Comparison of ENCODE assay signal across 8 mouse cellular contexts in the genomic region with DNA sequence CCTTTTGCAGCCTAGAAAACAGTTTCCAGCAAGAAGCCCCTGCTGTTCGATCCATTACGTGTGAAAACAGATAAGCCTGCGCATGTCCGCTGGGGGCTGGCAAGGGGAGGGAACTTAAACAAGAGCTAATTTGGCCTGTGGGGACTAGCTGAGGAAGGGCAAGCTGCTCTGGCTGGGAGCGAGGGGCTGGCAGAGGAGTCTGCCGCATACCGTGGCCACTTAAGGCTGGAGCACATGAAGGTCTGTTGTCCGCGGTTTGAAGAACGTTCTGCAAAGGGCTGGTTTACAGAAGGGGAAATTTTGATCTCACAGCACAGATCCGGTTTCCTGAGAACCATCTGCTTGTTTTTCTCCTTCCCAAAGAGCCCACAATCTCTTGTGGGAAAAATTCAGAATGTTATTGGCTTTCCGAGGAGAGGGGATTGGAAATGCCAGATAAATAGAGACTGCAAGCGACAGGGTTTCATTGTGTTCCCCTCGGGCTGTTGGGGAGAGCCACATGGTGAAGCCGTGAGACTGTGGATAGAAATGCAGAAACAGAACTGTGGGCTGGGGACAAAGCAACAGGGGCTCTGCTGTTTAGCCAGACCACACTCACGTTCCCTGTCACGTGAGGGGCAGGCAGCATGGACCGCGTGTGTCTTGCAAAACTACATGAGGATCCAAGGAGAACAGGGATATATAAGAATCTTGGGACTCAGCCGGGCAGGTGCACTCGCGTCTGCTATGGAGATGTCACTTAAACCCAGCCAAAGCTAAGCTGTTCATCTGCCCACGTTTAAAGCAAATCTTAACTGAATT. TPM values are rescaled to one million over a fixed set of nuclear protein-coding genes. Genes with fewer than 3 reads are reported as not detected.
A peak's percentile ranks its signal among the peaks of the same experiment; 100 is the strongest.
DNase-seq lines count a peak whose midpoint lies in the region; ATAC-seq and TF ChIP-seq lines count a peak whose summit lies in the region.

No protein-coding gene starts in this region.

- no peak for TF ChIP-seq CTCF in lung, adult 2 months (IDR thresholded peaks at IDR 0.05; ENCODE audit: insufficient read depth, low read length)

- WGBS in lung, adult 2 months, result 24% methylated on average over 23 of the region's 23 CpGs
- WGBS in embryonic facial prominence, embryonic 15.5 days, result 11% methylated on average over 23 of the region's 23 CpGs
- 29% methylated on average over 23 of the region's 23 CpGs for WGBS in hindbrain, embryonic 11.5 days
- WGBS in limb, embryonic 10.5 days, result 34% methylated on average over 23 of the region's 23 CpGs
- 32% methylated on average over 23 of the region's 23 CpGs for WGBS in neural tube, embryonic 12.5 days

- no peaks in the 10 kb centered on the region; the same call in 1 of the 2 replicates for H3K27me3 ChIP-seq in embryonic facial prominence, embryonic 15.5 days
- H3K27me3 ChIP-seq in hindbrain, embryonic 11.5 days (ENCODE audit: control insufficient read depth, insufficient read depth, low read length), result no peaks in the 10 kb centered on the region
- H3K27me3 ChIP-seq in limb, embryonic 10.5 days (ENCODE audit: low read depth, poor library complexity, severe bottlenecking), result 0 out of 2 replicates have a peak, but pooled peaks cover 7% of the 10 kb centered on the region
- no peaks in the 10 kb centered on the region for H3K27me3 ChIP-seq in neural tube, embryonic 12.5 days (replicated peaks)

- no peak for TF ChIP-seq POLR2A in lung, adult 2 months (IDR thresholded peaks at IDR 0.05; ENCODE audit: borderline replicate concordance, extremely low read depth, low read depth, low read length)

- H3K9me3 ChIP-seq in embryonic facial prominence, embryonic 15.5 days (replicated peaks), result no peaks in the 10 kb centered on the region
- H3K9me3 ChIP-seq in hindbrain, embryonic 11.5 days (ENCODE audit: control insufficient read depth, low read length), result no peaks in the 10 kb centered on the region
- no peaks in the 10 kb centered on the region for H3K9me3 ChIP-seq in limb, embryonic 10.5 days (replicated peaks)
- H3K9me3 ChIP-seq in neural tube, embryonic 12.5 days, result no peaks in the 10 kb centered on the region

- no peak overlapping the region for H3K4me3 ChIP-seq in lung, adult 2 months (replicated peaks; ENCODE audit: extremely low read depth, low read depth, low read length)
- peak overlapping the region; percentile 22; the same call in 1 of the 2 replicates for H3K4me3 ChIP-seq in embryonic facial prominence, embryonic 15.5 days (replicated peaks)
- H3K4me3 ChIP-seq in hindbrain, embryonic 11.5 days (ENCODE audit: low read depth, low read length), result no peak overlapping the region
- H3K4me3 ChIP-seq in limb, embryonic 10.5 days, result peak overlapping the region; percentile 18; the same call in 1 of the 2 replicates
- no peak overlapping the region for H3K4me3 ChIP-seq in neural tube, embryonic 12.5 days

- peak; percentile 41 for DNase-seq in lung, postnatal 10 days
- DNase-seq in lung, adult 2 months, result no peak
- peak; percentile 44 for DNase-seq in hindbrain, embryonic 11.5 days (ENCODE audit: low spot score)
- DNase-seq in limb, embryonic 10.5 days (ENCODE audit: low spot score), result peak; percentile 50
- no peak for DNase-seq in ovary, adult 18-20 months (ENCODE audit: low spot score)
- no peak for DNase-seq in adrenal gland, adult 2 months

- peak; percentile 31; the same call in 1 of the 2 replicates for ATAC-seq in embryonic facial prominence, embryonic 15.5 days (ENCODE audit: insufficient number of reproducible peaks, low FRiP score, low TSS enrichment, low read depth)
- no peak for ATAC-seq in hindbrain, embryonic 11.5 days (ENCODE audit: low FRiP score)
- ATAC-seq in neural tube, embryonic 12.5 days (ENCODE audit: low FRiP score, low read depth), result 0 out of 2 replicates have a peak, but pooled peaks have one; percentile 33

- H3K36me3 ChIP-seq in embryonic facial prominence, embryonic 15.5 days, result no peaks in the 10 kb centered on the region
- no peaks in the 10 kb centered on the region for H3K36me3 ChIP-seq in hindbrain, embryonic 11.5 days (ENCODE audit: control insufficient read depth, insufficient read depth, low read length)
- no peaks in the 10 kb centered on the region for H3K36me3 ChIP-seq in limb, embryonic 10.5 days
- no peaks in the 10 kb centered on the region for H3K36me3 ChIP-seq in neural tube, embryonic 12.5 days

- no peak overlapping the region for H3K9ac ChIP-seq in embryonic facial prominence, embryonic 15.5 days
- H3K9ac ChIP-seq in hindbrain, embryonic 11.5 days (ENCODE audit: low read depth, low read length), result no peak overlapping the region
- H3K9ac ChIP-seq in neural tube, embryonic 12.5 days, result 0 out of 2 replicates have a peak overlapping the region, but pooled peaks have one; percentile 29

- peak overlapping the region; percentile 48; the same call in 1 of the 2 replicates for H3K27ac ChIP-seq in embryonic facial prominence, embryonic 15.5 days (replicated peaks)
- no peak overlapping the region for H3K27ac ChIP-seq in hindbrain, embryonic 11.5 days (ENCODE audit: low read depth, low read length)
- peak overlapping the region; percentile 61; the same call in 1 of the 2 replicates for H3K27ac ChIP-seq in limb, embryonic 10.5 days
- no peak overlapping the region for H3K27ac ChIP-seq in neural tube, embryonic 12.5 days

- H3K4me2 ChIP-seq in embryonic facial prominence, embryonic 15.5 days (replicated peaks), result peak overlapping the region; percentile 45
- H3K4me2 ChIP-seq in hindbrain, embryonic 11.5 days (replicated peaks; ENCODE audit: low read depth, low read length), result 0 out of 2 replicates have a peak overlapping the region, but pooled peaks have one; percentile 18
- peak overlapping the region; percentile 49 for H3K4me2 ChIP-seq in neural tube, embryonic 12.5 days (replicated peaks)

- peaks cover 7% of the 10 kb centered on the region for H3K4me1 ChIP-seq in lung, adult 2 months (ENCODE audit: control insufficient read depth, insufficient read depth, low read length)
- peaks cover 28% of the 10 kb centered on the region for H3K4me1 ChIP-seq in embryonic facial prominence, embryonic 15.5 days
- H3K4me1 ChIP-seq in hindbrain, embryonic 11.5 days (replicated peaks; ENCODE audit: control insufficient read depth, insufficient read depth, low read length), result no peaks in the 10 kb centered on the region; the same call in 1 of the 2 replicates
- H3K4me1 ChIP-seq in limb, embryonic 10.5 days, result peaks cover 42% of the 10 kb centered on the region
- peaks cover 15% of the 10 kb centered on the region for H3K4me1 ChIP-seq in neural tube, embryonic 12.5 days

RNA-seq across cellular contexts. Expression of a gene that starts 12.7 kb away (rescaled TPM):
- 10.7 and 11.4 TPM in 2 replicates for polyA plus RNA-seq in lung, adult 2 months (2012; rRNA removed)
- polyA plus RNA-seq in embryonic facial prominence, embryonic 15.5 days (2015; fragmentation: Nextera tagmentation; extraction: Ambion mirVana), result 0.24 TPM in 1 of 2 replicates, not detected in the other
- 0.14 TPM in 1 of 2 replicates, not detected in the other for polyA plus RNA-seq in hindbrain, embryonic 11.5 days (2014; fragmentation: Nextera tagmentation; extraction: Ambion mirVana)
- polyA plus RNA-seq in limb, embryonic 10.5 days (2016; fragmentation: Nextera tagmentation; extraction: Ambion mirVana), result not detected in 2 replicates
- not detected in 2 replicates for polyA plus RNA-seq in neural tube, embryonic 12.5 days (2016; fragmentation: Nextera tagmentation; extraction: Ambion mirVana)
- 1 to 10 TPM in 1 of 2 experiments, under 1 TPM in 1; 0.37 to 1.5 TPM for total RNA-seq in adrenal gland, adult 2 months (2021)
- polyA plus RNA-seq in adrenal gland, adult 2 months (2012; rRNA removed), result 0.55 and 0.93 TPM in 2 replicates

Comparison
In these comparisons a context has a peak if more than half of its experiments do, and no peak if none do; other contexts are left out.
1. DNase-seq: peak in lung, postnatal 10 days (single experiment), hindbrain, embryonic 11.5 days (single experiment) and limb, embryonic 10.5 days (single experiment); none in lung, adult 2 months (single experiment), ovary, adult 18-20 months (single experiment) and adrenal gland, adult 2 months (single experiment).
2. H3K4me3 ChIP-seq: peak in embryonic facial prominence, embryonic 15.5 days (single experiment) and limb, embryonic 10.5 days (single experiment); none in lung, adult 2 months (single experiment), hindbrain, embryonic 11.5 days (single experiment) and neural tube, embryonic 12.5 days (single experiment).
3. H3K27ac ChIP-seq: peak in embryonic facial prominence, embryonic 15.5 days (single experiment) and limb, embryonic 10.5 days (single experiment); none in hindbrain, embryonic 11.5 days (single experiment) and neural tube, embryonic 12.5 days (single experiment).
4. Peak in every context shown above with its lines, with median percentiles within 50 percentile points of each other: H3K4me2 ChIP-seq.